15 mouse cellular contexts compared by ENCODE assay signal in the genomic region with DNA sequence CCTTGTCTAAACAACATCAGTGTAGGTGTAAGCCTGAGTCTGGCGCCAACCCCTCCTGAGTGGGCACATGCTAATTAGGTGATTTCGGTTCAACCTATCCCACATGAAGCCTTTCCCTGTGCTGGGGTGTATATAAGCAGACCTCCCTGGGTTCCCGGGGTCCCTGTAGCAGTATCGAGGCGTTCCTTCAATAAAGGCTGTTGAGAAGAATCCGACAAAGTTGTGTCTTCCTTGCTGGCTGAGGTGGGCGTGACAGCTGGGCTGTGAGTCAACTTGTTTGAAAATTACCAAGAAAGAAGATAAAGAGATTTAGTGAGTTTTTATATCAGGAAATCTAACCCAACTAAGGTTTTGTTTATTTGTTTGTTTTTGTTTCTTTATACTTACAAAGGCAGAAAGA.
A peak's percentile ranks its signal among the peaks of the same experiment; 100 is the strongest.
DNase-seq lines count a peak whose midpoint lies in the region.
"Had no signal": no experiment of that assay in that cellular context is flagged by ENCODE, and none has a peak within 500 bp of the region (broad histone marks: within the 10 kb centered on the region; RNA-seq: fewer than 3 reads in every experiment).

No protein-coding gene starts in this region.

- intact Hi-C loops in left cerebral cortex, postnatal 14 days (cut with DNase I) = no loop called here
- intact Hi-C loops in heart, postnatal 10 days (cut with DNase I) = no loop called here

- peak; percentile 4 for DNase-seq in layer of hippocampus, adult 11-12 months (ENCODE audit: low spot score)
- DNase-seq in layer of hippocampus, adult 9-11 months = no peak
- peak; percentile 49 for DNase-seq in right cerebral cortex, adult 18-20 months
- DNase-seq in right cerebral cortex, postnatal 4 days = no peak
- DNase-seq in left cerebral cortex, postnatal 14 days (ENCODE audit: low spot score in 2 of 2) = peak; percentile 6 to 7
- DNase-seq in heart, postnatal 10 days = no peak
- no peak for DNase-seq in neural tube, embryonic 10.5 days (ENCODE audit: extremely low spot score, low spot score)
- DNase-seq: adrenal gland, postnatal 25 days; cerebellum, adult 9-10 months; gastrocnemius, adult 2 months; heart, postnatal 4 days; kidney, adult 18-20 months; liver, embryonic 13.5 days; lung, embryonic 14.5 days; thymus, postnatal 14 days had no signal

Comparison
In these comparisons a context has a peak if more than half of its experiments do, and no peak if none do; other contexts are left out.
1. DNase-seq: peak in layer of hippocampus, adult 11-12 months (single experiment), right cerebral cortex, adult 18-20 months (single experiment) and left cerebral cortex, postnatal 14 days (2 of 2); none in layer of hippocampus, adult 9-11 months (single experiment), right cerebral cortex, postnatal 4 days (single experiment), heart, postnatal 10 days (0 of 2) and neural tube, embryonic 10.5 days (single experiment).